Mouse (Mus musculus) left cerebral cortex, adult 11 months (tissue): ENCODE results near the gene Hdgfl2.
A peak's percentile ranks its signal among the peaks of the same experiment; 100 is the strongest.

Source experiments
- DNase-seq: peaks from one replicate; pipeline ENCODE4 v3.0.0; 2022; ENCODE audit warnings: low spot score

Gene Hdgfl2

DNA sequence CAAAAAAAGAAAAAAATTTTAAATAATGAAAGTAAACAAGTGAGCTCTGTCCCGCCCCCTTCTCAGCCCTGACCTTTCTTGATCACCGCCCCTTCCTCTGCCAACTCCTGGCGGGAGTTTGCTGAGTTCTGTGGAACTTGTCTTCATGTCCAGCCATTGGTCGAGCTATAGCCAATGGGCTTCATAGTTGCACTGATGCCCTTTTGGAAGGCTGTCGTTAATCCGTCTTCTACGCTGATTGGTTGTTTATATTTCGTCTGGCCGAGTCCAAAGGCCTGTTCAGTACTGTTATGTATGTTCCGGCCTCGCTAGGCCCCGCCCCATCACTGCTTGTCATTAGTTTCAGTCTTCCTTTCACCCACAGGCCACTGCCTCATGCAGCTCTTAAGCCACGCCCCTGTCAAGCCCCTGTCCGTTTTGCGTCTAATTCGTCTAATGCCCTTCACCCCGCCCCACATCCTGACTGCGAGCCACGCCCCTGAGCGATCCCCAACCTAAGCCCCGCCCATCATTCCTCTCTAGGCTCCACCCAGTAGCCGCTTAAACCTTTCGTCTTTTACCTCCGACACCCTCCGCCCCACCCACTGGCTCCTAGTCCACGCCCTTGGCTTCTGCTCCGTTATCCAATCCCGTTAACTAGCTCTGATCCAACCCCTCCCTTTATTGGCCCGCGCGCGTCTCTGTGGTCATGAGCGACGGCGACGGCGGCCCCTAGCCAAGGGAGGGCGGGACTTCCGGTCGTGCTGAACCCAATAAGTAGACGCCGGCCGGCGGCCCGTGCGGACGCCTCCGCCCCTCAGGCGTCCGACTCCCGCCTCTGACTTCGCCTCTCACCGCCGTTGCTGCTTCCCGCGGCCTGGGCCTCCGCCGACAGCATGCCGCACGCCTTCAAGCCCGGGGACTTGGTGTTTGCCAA is at the start of gene Hdgfl2:
Gene Hdgfl2 (plus strand): TSS at position 755 of the 916 bp plus-strand sequence.
- peak; percentile 100 for DNase-seq

DNA sequence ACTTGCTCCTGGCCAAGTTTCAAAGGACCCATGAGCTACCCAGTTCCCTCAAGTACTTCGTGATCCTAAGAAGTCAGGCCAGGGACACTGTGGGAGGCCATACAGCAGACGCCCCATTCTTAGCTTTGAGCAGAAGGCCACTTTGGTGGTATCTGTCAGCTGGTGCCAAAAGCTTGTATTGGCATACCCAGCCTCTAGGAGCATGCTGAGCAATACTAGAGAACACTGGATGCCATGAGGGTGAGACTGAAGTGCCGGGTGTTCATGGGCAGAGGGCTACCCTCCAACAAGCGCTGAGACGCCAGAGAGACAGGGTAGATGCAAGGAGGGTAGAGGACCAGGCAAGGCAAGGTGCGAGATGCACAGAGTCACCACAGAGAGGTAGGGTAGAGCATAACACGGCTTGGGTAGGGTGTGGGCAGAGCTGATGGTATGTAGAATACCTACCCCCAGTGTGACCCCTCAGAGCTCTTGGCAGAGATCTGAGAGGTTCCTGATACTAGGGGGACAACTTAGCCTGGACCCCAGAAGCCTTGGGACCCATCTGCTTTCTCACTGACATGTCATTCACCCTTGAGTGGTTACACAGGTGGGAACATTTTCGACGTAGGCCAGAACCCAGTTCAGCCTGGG is 49.1 kb upstream of the Hdgfl2 start:
- no peak for DNase-seq

DNA sequence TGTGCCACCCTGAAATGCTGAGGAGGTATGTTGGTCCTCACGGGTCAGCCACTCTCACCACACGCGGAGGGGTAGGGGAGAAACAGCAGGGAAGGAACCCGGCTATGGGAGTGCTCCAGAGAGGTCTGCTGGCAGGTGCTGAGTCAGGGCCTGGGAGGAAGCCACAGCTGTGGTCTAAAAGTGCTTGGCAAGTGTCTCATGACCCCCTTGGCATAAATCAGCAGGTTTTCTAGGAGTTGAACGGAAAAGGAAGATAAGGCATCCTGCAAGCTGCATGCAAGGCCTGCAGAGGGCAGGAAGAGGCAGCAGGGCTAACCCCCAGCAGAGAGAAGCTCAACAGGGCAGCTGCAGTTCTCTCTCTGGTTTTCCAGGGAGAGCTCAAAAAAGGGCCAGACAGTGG is 48.5 kb upstream of the Hdgfl2 start:
- DNase-seq: no peak

DNA sequence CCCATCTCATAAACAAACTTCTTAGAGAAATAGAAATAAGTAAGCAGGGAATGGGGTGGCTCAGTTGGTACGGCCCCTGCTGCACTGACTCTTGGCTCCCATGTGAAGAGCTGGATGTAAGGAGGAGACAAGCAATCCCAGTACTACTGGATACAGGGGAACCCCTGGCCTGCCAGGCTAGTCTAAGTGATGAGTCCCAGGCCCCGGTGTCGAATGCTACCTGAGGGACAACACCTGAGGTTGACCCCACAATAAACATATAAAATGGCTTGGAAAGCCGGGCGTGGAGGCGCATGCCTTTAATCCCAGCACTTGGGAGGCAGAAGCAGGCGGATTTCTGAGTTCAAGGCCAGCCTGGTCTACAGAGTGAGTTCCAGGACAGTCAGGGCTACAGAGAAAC is 48.0 kb upstream of the Hdgfl2 start:
- no peak for DNase-seq

DNA sequence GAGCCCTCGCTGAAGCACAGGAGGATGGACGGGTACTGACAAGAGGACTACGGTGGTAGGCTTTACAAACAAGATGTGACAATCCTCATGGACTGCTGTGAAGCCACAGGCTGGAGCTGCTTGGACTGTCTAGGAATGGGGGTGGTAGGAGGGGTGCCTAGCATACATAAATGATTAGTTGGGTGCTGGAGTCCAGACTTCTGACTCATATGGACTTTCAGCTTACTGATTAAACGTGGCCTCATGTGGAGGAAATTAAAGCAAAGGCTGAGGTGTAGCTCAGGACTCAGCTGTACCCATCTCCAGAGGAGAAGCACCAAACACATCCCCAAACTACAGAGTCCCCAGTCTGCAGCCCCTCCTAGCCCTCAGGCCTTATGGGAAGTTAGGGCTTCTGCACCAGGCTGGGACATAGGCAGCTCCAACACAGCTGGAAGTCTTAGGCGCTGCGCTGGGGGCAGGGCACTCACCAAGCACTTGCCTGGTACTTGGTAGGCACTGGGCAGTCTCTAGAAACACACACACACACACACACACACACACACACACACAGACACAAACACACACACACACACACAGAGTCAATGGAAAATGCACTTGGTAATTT is 47.2 kb upstream of the Hdgfl2 start:
- DNase-seq: no peak

DNA sequence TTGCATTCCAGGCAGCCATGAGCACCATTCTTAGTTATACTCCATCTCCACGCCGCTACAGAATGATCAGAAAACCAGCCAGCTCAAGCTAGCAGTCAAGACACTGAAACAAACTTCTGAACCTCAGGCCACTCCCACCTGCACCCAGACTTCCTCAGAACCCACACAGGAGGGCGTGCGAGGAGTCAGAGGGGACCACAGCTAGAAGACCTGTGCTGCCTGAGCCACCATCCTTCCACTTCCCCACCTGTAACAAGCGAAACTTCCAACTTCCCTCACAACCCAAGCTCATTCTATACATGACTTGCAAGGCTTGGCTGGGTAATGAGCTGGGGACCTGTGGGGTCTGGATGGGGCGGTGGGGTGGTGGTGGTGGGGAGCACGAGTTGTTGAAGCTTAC is 46.6 kb upstream of the Hdgfl2 start:
- no peak for DNase-seq

DNA sequence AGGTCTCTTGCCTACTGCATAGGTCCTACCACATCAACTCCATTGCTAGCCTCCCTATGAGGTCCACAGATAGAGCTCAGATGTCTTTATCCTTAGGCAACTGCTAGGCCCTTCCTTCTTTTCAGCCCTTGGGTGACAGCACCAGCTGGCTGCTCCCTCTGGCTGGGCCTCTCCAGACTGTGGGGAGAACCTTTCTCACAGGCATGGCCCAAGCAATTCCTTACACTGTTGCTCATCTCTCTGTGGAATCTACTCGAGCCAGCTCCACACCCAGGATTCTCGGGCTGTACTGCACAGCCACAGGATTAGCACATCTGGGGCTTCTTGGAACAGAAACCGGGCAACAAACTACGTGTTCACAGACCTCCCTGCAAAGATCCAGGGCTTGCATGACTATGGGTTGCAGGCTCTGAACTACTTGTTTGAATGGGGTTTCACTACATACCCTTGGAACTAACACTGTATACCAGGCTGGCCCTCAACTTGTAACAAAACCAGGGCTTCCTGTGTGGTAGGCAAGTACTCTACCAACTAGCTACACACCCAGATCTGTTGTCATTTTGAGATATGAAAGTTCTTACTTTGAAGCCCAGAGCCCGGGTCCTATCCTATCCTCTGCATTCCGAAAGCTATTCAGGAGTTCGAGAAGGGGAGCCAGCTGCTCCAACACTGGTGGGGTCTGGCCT is 45.3 kb upstream of the Hdgfl2 start:
- no peak for DNase-seq

DNA sequence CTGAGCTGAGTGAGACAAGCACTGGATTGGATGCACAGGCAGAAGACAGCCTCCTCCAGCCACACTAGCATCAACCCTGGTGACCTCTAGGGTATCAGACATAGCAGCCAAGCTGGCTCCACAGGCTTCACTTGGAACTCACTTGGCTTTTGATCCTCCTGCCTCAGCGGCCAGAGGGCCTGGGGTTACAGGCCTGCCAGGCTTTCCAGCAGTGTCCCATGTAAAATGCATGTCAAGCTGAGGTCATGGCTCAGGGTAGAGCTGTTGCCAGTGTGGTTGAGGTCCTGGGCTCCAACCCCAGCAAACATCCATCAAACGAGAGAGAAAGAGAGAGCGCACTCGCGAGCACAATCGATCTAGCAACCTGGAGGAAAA is 44.7 kb upstream of the Hdgfl2 start:
- DNase-seq: no peak

DNA sequence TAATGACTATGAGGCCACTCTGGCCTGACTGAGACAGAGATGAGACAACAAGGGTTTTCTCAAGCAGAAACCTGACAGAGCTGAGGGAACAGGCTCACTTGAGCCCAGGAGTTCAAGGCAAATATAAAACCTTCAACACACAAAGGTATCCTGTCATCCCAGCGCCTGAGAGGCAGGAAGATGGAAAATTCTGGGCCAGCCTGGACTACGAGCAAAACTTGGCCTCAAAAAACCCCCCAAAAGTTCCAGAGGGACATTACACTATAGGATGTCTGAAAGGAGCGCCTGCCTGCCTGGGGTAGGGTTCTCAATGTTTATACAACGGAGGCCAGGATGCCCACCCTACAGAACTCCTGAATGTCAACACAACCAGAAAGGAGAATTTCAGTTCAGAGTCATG is 44.2 kb upstream of the Hdgfl2 start:
- DNase-seq: no peak

DNA sequence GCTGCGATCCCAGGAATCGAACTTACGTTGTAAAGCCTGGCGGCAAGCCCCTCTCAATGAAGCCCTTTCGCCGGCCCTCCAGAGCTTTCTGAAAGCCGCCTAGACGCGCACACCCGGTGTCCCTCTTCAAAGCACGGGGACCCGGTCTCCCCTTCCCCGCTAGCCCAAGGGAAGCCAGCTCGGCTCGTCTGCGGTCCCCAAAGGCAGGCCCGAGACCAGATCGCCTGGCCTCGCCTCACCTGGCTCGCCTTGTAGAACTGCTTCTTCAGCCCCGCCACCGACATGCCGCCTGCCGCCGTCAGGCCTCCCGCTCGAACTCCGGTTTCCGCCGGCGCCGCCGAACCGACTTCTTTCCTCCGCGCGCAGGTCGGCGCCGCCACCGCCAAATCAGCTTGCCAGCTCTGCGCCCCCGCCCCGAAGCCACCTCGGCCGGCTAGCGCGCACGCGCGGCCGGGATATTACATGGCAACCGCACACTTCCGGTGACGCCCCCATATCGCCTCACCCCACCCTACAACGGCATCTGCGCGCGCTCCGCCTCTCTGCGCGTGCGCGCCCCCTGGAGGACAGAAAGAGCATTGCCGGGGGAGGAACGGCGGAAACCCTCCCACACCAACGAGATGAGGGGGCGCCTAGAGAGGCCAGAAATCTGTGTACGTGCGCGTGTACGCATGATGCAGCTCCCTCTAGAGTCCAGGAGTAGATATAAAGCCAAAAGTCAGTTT is 43.1 kb upstream of the Hdgfl2 start, which contains the start of gene Sh3gl1:
Gene Sh3gl1 (minus strand): TSS at position 460 of the 725 bp plus-strand sequence.
- peak; percentile 99 for DNase-seq

DNA sequence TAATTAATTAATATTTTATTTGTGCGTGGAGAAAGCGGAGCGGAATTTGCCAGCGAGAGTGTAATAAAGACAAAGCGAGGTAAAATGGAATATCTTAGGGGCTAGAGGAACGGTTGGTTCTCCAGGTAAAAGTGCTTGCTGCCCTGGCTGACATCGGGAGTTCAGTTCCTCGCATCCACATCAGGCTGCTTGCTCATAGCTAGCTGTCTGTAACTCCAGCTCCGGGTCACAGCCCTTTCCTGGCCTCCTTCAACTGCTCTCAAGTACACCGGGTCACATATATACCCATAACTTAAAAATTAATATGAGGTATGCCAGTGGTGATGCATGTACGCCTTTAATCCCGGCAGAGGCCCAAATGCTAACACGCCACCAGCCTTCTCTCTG is 42.5 kb upstream of the Hdgfl2 start:
- DNase-seq: no peak

DNA sequence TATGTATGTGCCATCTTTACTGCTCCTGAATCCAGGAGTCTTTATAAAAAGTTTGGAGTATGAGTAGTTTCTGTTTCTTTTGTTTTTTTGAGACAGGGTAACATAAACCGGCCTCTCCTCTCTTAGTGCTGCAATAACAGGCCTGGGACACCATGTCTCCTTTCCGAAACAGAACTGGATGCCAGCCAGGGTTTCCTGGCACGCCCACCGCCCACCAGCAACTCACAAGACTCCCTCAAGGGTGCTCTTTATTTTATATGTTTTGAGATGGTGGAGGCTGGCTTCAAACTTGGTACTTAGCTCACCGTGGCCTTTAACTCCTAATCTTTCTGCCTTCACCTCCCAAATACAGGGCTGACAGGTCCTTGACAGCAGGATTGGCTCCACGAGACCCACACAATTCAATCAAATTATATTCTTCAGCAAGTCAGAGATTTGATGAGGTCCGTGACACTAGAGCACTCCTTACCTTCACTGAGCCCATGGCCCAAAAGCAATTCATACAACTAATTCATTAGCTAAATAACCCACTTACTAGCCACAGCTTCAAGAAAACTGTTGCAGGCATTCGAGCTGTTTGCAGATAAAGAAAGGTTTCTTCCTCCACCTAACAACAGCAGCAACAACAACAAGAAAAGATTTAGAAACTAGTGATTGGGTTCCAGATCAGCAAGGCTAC is 40.7 kb upstream of the Hdgfl2 start:
- no peak for DNase-seq

DNA sequence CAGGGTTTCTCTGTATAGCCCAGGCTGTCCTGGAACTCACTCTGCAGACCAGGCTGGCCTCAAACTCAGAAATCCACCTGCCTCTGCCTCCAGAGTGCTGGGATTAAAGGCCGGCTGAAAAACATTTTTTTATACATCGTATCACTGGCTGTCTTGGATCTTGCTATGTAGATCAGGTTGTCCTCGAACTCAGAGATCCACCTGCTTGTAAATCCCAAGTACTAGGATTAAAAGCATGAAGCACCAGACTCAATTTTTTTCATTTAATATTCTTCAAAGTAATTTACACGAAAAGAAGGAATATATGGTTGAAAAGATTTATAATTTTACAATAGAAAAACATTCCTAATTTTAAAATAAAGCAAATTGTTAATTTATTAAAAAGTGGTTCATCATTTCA is 40.1 kb upstream of the Hdgfl2 start:
- no peak for DNase-seq

DNA sequence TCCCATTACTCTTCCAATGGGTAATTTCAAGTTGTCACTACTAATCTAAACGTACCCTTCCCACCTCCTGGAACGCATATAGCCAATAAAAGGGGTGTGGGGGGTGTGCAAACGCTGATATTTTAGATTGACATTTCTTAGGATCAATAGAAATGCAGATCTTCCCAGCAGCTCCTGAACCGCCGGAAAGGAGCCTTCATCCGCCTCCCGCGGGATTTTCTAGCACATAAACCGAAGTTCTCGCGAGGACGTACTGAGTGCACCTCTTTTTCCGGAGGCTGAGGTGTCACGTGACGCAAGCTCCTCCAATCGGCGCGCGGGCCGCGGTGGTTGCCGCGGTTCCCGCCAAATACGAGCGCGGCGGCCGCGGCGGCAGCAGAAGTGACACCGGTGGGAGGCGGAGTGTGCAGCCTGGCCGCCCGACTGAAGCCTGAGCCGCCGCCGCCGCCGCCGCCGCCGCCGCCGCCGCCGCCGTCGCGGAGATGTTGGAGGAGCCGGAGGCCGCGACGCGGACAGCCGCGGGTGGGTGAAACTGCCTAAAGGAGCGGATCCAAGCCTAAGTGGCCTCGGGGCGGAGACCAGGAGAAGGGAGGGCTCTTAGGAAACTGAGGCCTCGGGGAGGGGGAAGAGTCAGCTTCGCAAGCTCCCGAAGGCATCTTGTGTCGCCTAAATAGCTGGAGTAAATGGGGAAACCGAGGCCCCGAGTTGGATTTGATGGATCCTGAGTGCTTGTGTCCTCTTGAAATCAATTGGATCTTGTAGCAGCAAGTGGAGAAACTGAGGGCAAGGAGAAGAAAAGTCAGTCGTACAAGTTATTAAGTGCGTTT is 39.2 kb upstream of the Hdgfl2 start, which contains the start of gene Chaf1a:
Gene Chaf1a (plus strand): TSS at position 410 of the 827 bp plus-strand sequence.
- DNase-seq: peak; percentile 97

DNA sequence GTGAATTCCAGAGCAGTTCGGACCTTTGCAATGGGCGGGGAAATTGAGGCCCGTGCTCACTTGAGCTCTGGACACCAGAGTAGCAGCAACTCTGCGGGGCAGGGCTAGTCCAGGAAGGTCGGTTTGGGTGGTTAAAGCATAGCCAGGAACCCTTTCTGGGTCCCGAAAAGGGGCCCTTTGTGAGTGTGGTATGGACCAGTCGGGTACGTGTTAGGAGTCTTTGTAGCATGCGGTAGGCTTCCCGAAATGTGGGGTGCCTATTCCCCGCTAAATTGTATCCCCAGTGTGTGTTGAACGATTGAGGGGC is 38.6 kb upstream of the Hdgfl2 start:
- DNase-seq: no peak

DNA sequence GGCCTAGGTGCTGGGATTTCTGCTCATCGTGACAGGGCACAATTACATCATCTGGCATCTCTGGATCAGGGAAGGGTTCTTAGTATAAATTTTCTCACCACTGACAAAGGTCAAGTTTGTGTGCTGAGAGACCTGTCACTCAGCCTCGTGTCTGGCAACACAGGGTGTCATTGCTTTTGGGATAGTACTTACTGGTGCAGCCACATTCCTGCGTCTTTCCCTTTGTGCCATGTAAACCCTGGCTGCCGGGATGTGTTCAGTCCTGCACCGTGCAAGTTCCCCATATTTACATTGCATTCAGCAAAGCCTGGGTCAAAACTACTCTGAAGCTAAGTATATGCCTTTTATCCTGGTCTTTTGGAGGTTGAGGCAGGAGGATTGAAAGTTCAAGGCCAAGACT is 28.1 kb upstream of the Hdgfl2 start:
- no peak for DNase-seq

DNA sequence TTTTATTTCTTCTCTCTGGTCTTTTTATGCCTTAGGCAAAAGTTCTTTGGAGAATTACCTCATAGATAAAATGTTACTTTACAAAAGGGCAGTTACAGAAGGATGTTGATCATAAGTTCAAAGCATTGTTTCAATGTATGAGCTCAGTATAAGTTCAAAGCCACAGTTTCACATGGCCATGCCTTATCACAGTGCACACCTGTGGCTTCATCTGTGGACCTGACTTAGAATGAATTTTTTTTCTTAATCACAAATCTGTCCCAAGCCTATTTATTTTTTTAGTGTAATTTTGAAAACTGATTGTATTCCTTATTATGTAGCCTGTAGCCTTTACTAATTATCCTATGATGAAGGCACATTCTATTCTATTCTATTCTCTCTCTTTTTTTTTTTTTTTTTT is 24.5 kb upstream of the Hdgfl2 start:
- no peak for DNase-seq

DNA sequence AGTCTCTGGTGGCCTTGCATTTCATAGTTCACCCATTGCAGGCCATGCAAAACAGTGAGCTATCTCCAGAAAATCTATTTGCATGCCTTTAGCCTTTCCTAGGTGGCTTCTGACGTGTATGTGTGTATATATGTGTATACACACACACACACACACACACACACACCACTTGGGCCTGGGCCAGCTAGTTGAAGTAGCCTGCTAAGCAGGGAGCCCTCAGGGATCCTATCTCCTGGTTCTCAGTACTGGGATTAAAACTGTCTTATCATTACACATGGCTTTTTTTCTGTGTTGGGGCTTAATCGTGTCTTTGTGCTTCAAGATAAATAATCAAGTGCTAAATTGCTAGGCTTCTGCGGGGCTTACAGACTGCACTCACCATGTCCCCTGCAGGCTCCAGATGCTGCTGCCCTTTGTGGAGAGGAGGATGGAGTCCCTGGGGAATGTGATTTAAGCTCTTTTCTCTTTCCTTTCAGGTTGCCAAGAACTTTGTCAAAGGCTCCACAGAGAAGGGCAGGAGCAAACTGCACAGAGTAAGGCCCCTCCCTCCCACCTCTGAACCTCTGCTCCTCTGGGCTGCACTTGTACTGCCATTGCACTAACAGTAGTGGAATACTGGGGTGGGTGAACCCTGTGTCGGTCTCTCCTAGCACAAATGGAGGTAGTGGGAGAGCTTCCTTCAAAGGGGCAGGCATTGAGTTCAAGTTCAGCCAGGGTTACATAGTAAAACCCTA is 23.3 kb upstream of the Hdgfl2 start:
- DNase-seq: no peak

DNA sequence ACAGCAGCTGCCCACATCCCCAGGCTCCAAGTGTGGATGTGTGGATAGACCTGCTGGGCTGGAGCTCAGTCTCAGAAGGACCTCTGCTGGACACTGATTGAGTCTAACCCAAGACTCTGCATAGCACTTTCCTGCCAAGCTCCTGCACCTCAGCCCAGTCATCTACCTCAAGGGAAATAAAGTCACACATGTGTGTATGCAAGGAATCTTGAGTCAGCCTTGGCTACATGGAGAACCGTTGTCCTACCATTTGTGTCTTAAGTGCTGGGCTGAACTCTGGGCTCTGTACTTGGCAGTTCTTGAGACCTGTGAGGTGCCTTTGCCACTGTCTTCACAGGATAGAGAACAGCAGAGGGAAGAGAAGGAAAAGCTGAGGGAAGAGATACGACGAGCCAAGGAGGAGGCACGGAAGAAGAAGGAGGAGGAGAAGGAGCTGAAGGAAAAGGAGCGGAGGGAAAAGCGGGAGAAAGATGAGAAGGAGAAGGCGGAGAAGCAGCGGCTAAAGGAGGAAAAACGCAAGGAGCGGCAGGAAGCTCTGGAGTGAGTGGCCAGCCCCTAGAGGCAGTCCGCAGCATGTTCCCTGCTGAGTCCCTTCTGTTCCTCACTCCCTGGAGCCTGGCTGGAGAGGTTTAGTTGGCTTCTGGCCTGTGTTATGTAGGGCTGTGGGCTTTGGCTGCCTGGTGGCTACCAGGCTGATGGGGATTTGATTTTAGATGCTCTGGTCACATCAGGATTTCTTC is 21.9 kb upstream of the Hdgfl2 start:
- DNase-seq: no peak
